8 mouse cellular contexts compared by ENCODE assay signal in the genomic region with DNA sequence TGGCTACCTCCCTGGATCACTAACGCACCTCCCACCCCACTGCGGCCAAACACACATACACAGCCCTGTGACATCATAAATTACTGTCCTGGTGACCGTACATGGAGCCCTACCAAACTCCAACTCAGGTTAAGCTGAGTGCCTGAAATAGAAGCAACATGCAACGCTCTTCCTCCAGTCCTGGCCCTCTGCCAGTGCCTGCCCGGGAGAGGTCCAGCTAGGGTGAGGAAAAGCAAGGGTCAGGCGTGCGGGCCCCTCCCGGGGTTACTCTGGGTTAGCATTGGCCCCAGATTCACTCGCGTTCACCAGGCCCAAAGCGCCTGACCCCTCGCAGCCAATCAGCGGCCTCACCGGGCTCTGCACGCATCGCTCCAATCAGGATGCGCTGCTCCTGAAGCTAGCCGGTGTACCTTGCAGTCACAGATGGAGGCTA. TPM values are rescaled to one million over a fixed set of nuclear protein-coding genes. Genes with fewer than 3 reads are reported as not detected.
A peak's percentile ranks its signal among the peaks of the same experiment; 100 is the strongest.
DNase-seq lines count a peak whose midpoint lies in the region; ATAC-seq and TF ChIP-seq lines count a peak whose summit lies in the region.

No protein-coding gene starts in this region.

- peak; percentile 92 for ATAC-seq in forebrain, embryonic 13.5 days
- peak; percentile 98 for ATAC-seq in heart, postnatal 0 days (ENCODE audit: insufficient read depth, low read depth)
- peak; percentile 90 for ATAC-seq in neural tube, embryonic 14.5 days (ENCODE audit: low read depth)

- 3% methylated on average over 18 of the region's 18 CpGs for WGBS in forebrain, embryonic 13.5 days
- under 1% methylated on average over 18 of the region's 18 CpGs for WGBS in heart, postnatal 0 days
- WGBS in lung, adult 2 months, result 3% methylated on average over 18 of the region's 18 CpGs
- WGBS in neural tube, embryonic 14.5 days, result 1% methylated on average over 18 of the region's 18 CpGs

- H3K4me1 ChIP-seq in forebrain, embryonic 13.5 days, result peaks cover 33% of the 10 kb centered on the region
- H3K4me1 ChIP-seq in heart, postnatal 0 days (ENCODE audit: control insufficient read depth, insufficient read depth), result peaks cover 16% of the 10 kb centered on the region; the same call in 1 of the 2 replicates
- peaks cover 2% of the 10 kb centered on the region for H3K4me1 ChIP-seq in lung, adult 2 months (ENCODE audit: control insufficient read depth, insufficient read depth, low read length)
- H3K4me1 ChIP-seq in neural tube, embryonic 14.5 days (ENCODE audit: control insufficient read depth, insufficient read depth, low read length), result 0 out of 2 replicates have a peak, but pooled peaks cover 9% of the 10 kb centered on the region

- H3K27me3 ChIP-seq in forebrain, embryonic 13.5 days, result no peaks in the 10 kb centered on the region
- H3K27me3 ChIP-seq in heart, postnatal 0 days (ENCODE audit: control insufficient read depth, insufficient read depth, low read length), result no peaks in the 10 kb centered on the region
- no peaks in the 10 kb centered on the region for H3K27me3 ChIP-seq in neural tube, embryonic 14.5 days (ENCODE audit: control insufficient read depth, insufficient read depth, low read length)

- H3K4me2 ChIP-seq in forebrain, embryonic 13.5 days, result peak overlapping the region; percentile 82
- peak overlapping the region; percentile 72 for H3K4me2 ChIP-seq in heart, postnatal 0 days (ENCODE audit: low read depth, low read length)
- peak overlapping the region; percentile 80 for H3K4me2 ChIP-seq in neural tube, embryonic 14.5 days (ENCODE audit: low read depth, low read length)

- H3K9ac ChIP-seq in forebrain, embryonic 13.5 days, result peak overlapping the region; percentile 64
- peak overlapping the region; percentile 51 for H3K9ac ChIP-seq in heart, postnatal 0 days (replicated peaks; ENCODE audit: low read depth, low read length)
- peak overlapping the region; percentile 59 for H3K9ac ChIP-seq in neural tube, embryonic 14.5 days (replicated peaks; ENCODE audit: low read depth, low read length)

- no peak for TF ChIP-seq EP300 in heart, postnatal 0 days (IDR thresholded peaks at IDR 0.05; ENCODE audit: low read depth)

- peak; percentile 90 for DNase-seq in ES-CJ7 (ENCODE audit: low read depth, low spot score)
- DNase-seq in cerebellum, adult 11-12 months, result peak; percentile 96
- peak; percentile 96 for DNase-seq in heart, postnatal 0 days (ENCODE audit: low spot score)
- DNase-seq in kidney, postnatal 25 days, result peak; percentile 92 to 98
- peak; percentile 70 for DNase-seq in lung, adult 2 months
- DNase-seq in testis, postnatal 10 days (ENCODE audit: low spot score), result peak; percentile 88

- TF ChIP-seq CTCF in heart, postnatal 0 days (IDR thresholded peaks at IDR 0.05; ENCODE audit: low read depth), result no peak
- TF ChIP-seq CTCF in lung, adult 2 months (IDR thresholded peaks at IDR 0.05; ENCODE audit: insufficient read depth, low read length), result no peak

- H3K27ac ChIP-seq in forebrain, embryonic 13.5 days, result 0 out of 2 replicates have a peak overlapping the region, but pooled peaks have one; percentile 11
- H3K27ac ChIP-seq in heart, postnatal 0 days (ENCODE audit: low read depth), result peak overlapping the region; percentile 96
- peak overlapping the region; percentile 46; the same call in 1 of the 2 replicates for H3K27ac ChIP-seq in neural tube, embryonic 14.5 days (ENCODE audit: low read depth, low read length)

- H3K4me3 ChIP-seq in forebrain, embryonic 13.5 days, result peak overlapping the region; percentile 54
- H3K4me3 ChIP-seq in heart, postnatal 0 days (ENCODE audit: low read depth, low read length), result peak overlapping the region; percentile 52
- H3K4me3 ChIP-seq in lung, adult 2 months (replicated peaks; ENCODE audit: extremely low read depth, low read depth, low read length), result peak overlapping the region; percentile 63
- H3K4me3 ChIP-seq in neural tube, embryonic 14.5 days (ENCODE audit: low read depth, low read length), result peak overlapping the region; percentile 50

- H3K9me3 ChIP-seq in forebrain, embryonic 13.5 days (replicated peaks), result peaks cover 4% of the 10 kb centered on the region; the same call in 1 of the 2 replicates
- H3K9me3 ChIP-seq in heart, postnatal 0 days (replicated peaks; ENCODE audit: control insufficient read depth, low read length), result peaks cover 5% of the 10 kb centered on the region; the same call in 1 of the 2 replicates
- H3K9me3 ChIP-seq in neural tube, embryonic 14.5 days (ENCODE audit: control insufficient read depth, low read length), result no peaks in the 10 kb centered on the region

- TF ChIP-seq POLR2A in lung, adult 2 months (IDR thresholded peaks at IDR 0.05; ENCODE audit: borderline replicate concordance, extremely low read depth, low read depth, low read length), result no peak

- H3K36me3 ChIP-seq in forebrain, embryonic 13.5 days (ENCODE audit: poor library complexity, severe bottlenecking), result peaks cover 4% of the 10 kb centered on the region
- H3K36me3 ChIP-seq in heart, postnatal 0 days (replicated peaks; ENCODE audit: control insufficient read depth, insufficient read depth, low read length), result no peaks in the 10 kb centered on the region
- no peaks in the 10 kb centered on the region for H3K36me3 ChIP-seq in neural tube, embryonic 14.5 days (ENCODE audit: control insufficient read depth, insufficient read depth, low read length)

RNA-seq across cellular contexts. Expression of a gene that starts 18.5 kb away (rescaled TPM):
- polyA plus RNA-seq in forebrain, embryonic 13.5 days (2015; fragmentation: Nextera tagmentation; extraction: Ambion mirVana), result 0.16 and 0.23 TPM in 2 replicates
- total RNA-seq in heart, postnatal 0 days (2014; rRNA removed; ENCODE audit: low replicate concordance), result 10.8 and 37.4 TPM in 2 replicates
- polyA plus RNA-seq in heart, postnatal 0 days (2015; fragmentation: Nextera tagmentation; extraction: Ambion mirVana), result 30.8 and 38.2 TPM in 2 replicates
- 0.46 and 0.97 TPM in 2 replicates for polyA plus RNA-seq in lung, adult 2 months (2012; rRNA removed)
- 0.13 and 0.15 TPM in 2 replicates for polyA plus RNA-seq in neural tube, embryonic 14.5 days (2014; fragmentation: Nextera tagmentation; extraction: Ambion mirVana)

RNA-seq across cellular contexts. Expression of a gene that starts 20.9 kb away (rescaled TPM):
- polyA plus RNA-seq in forebrain, embryonic 13.5 days (2015; fragmentation: Nextera tagmentation; extraction: Ambion mirVana), result 247 and 288 TPM in 2 replicates
- total RNA-seq in heart, postnatal 0 days (2014; rRNA removed; ENCODE audit: low replicate concordance), result 307 and 374 TPM in 2 replicates
- 47.5 and 61.2 TPM in 2 replicates for polyA plus RNA-seq in heart, postnatal 0 days (2015; fragmentation: Nextera tagmentation; extraction: Ambion mirVana)
- 289 and 384 TPM in 2 replicates for polyA plus RNA-seq in lung, adult 2 months (2012; rRNA removed)
- polyA plus RNA-seq in neural tube, embryonic 14.5 days (2014; fragmentation: Nextera tagmentation; extraction: Ambion mirVana), result 293 and 373 TPM in 2 replicates

Comparison
In these comparisons a context has a peak if more than half of its experiments do, and no peak if none do; other contexts are left out.
1. Peak in every context shown above with its lines: DNase-seq, ATAC-seq, H3K4me3 ChIP-seq and H3K27ac ChIP-seq.
2. H3K27ac ChIP-seq: peak in every context shown above with its lines; median percentile 96 in heart, postnatal 0 days; 46 in neural tube, embryonic 14.5 days; 11 in forebrain, embryonic 13.5 days.
3. RNA of a gene that starts 18.5 kb away (polyA plus RNA-seq): 30.8 to 38.2 TPM in heart, postnatal 0 days; 0.46 to 0.97 TPM in lung, adult 2 months, 0.16 to 0.23 TPM in forebrain, embryonic 13.5 days and 0.13 to 0.15 TPM in neural tube, embryonic 14.5 days; every median in the first group is over 10 times any median in the second.